Mouse (Mus musculus): ENCODE results near the gene Ppp2r5b.

DNA sequence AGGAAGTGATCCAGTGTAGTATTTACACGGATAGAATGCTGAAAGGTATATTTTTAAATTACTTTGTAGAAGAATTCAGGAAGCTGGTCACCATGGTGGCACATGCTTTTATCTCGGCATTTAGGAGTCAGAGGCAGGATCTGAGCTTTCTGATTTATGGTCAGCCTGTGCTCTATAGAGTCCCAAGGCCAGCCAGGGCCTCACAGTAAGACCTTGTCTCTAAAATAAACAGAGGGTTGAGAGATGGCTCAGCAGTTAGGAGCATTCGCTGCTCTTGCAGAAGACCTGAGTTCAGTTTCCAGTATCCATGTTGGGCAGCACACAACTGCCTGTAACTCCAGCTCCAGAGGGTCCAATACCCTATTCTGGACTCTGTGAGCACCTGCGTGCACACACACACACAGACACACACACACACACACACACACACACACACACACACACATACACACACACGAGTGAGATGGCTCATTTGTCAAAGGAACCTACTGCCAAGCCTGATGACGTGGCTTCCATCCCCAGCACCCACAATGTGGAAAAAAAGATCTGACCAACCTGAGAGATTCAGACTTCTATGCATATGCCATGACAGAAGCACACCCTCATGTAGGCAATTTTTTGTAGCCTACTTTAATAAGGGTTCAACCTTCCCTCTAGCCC, 19.5 kb downstream of the Ppp2r5b start:
- TF ChIP-seq CTCF (IDR thresholded peaks at IDR 0.05; ENCODE audit: low read depth, low read length) (no peak), POLR2A (IDR thresholded peaks at IDR 0.05; ENCODE audit: extremely low read depth, insufficient read depth, low read length) (no peak)
